Mouse (Mus musculus) ES-E14 (cell line): Measurements from ENCODE around the gene Eef2.

Experiments
- CHD2 ChIP-seq: IDR thresholded peaks from 2 replicates; pipeline ENCODE4 v1.6.1; 2014; ENCODE audit warnings: mild to moderate bottlenecking, low read depth, low read length, inconsistent platforms
- HCFC1 ChIP-seq: IDR thresholded peaks from 2 replicates; pipeline ENCODE4 v1.6.1; 2012; ENCODE audit warnings: low read length, inconsistent platforms, borderline replicate concordance; ENCODE audit not compliant: insufficient read depth
- ZNF384 ChIP-seq: IDR thresholded peaks from 2 replicates; pipeline ENCODE4 v1.6.1; 2012; ENCODE audit warnings: low read depth, low read length, inconsistent platforms

DNA sequence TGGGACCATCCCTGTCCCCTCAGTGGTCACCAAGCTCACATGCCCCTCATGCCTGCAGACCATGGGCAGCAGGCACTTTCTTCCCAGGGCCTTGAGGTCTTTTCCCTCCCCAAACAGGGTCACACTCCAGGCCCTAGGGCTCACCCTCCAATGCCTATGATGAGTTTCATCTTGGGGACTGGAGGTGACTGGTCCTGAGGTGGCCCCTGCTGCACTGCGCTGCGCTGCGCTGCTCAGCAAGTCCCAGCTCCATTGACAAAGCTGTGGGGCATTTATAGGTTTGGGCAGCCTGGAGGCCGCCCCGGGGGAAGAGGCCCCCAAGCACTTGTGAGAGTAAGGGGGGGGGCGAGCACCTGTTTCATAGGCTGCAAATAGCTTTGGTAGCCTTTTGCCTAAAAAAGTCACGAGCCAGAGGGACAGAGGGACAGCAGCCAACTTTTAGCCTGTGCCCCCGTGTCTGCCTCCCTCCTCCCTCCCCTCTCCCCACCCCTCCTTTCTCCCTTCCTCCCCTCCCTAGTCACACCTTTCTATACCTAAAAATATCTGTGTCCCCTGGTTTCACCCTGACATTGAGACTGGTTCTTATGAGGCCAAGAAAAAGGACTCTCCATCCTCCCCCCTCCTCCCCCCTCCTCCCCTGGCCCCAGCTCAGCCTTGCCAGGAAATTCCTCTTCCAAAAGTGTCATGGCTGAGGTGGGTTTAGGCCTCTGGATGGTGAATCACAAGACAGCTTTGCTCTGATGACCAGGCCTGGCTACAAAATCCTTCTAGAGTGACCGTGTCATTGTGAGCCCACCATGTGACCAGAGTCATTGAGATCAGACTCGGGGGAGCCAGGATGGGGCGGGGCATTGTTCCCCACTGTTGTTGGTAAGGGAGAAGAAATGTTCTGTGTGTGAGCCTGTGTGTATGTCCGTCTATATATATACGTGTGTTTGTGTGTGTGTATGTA lies 25.7 kb downstream of the Eef2 start, which contains the start of gene Nmrk2:
- TF ChIP-seq ZNF384 = no peak
- TF ChIP-seq CHD2 = no peak
- no peak for TF ChIP-seq HCFC1
